In the genomic region with DNA sequence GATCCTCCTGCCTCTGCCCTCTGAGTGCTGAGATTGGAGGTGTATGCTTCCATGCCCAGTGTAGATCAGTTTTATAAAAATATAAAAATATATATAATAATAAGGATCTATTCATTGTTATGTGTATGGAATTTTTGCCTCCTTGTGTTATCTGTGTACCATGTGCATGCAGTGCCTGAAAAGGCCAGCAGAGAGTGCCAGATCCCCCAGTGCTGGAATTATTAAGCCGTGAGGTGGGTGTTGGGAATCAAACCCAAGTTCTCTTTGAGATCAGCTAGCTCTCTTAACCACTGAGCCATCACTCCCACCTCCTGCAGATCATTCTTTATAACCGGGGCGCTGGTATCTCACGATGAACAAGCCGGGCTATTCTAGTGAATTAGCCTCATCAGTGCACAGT, we compare ENCODE assay signal across 17 mouse cellular contexts.
DNase-seq lines count a peak whose midpoint lies in the region; ATAC-seq and TF ChIP-seq lines count a peak whose summit lies in the region.
"Had no signal": no experiment of that assay in that cellular context is flagged by ENCODE, and none has a peak within 500 bp of the region (broad histone marks: within the 10 kb centered on the region; RNA-seq: fewer than 3 reads in every experiment).

No protein-coding gene starts in this region.

- no peak overlapping the region for H3K4me3 ChIP-seq in kidney, postnatal 0 days (replicated peaks; ENCODE audit: low read depth, low read length)
- no peak overlapping the region for H3K4me3 ChIP-seq in kidney, embryonic 14.5 days (ENCODE audit: low read length)
- no peak overlapping the region for H3K4me3 ChIP-seq in stomach, postnatal 0 days (ENCODE audit: low read depth, low read length)
- H3K4me3 ChIP-seq: embryonic facial prominence, embryonic 10.5 days; limb, embryonic 13.5 days; midbrain, embryonic 12.5 days; stomach, embryonic 15.5 days had no signal

- H3K9ac ChIP-seq in kidney, postnatal 0 days (ENCODE audit: low read depth, low read length) = no peak overlapping the region
- H3K9ac ChIP-seq in kidney, embryonic 14.5 days (ENCODE audit: low read depth, low read length) = no peak overlapping the region
- no peak overlapping the region for H3K9ac ChIP-seq in stomach, postnatal 0 days (ENCODE audit: low read length)
- H3K9ac ChIP-seq: limb, embryonic 13.5 days; midbrain, embryonic 12.5 days; stomach, embryonic 15.5 days had no signal

- no peaks in the 10 kb centered on the region for H3K27me3 ChIP-seq in kidney, postnatal 0 days (ENCODE audit: insufficient read depth, low read length)
- no peaks in the 10 kb centered on the region for H3K27me3 ChIP-seq in kidney, embryonic 14.5 days (ENCODE audit: control insufficient read depth, insufficient read depth, low read length)
- H3K27me3 ChIP-seq in stomach, postnatal 0 days (ENCODE audit: control insufficient read depth, insufficient read depth, low read length) = no peaks in the 10 kb centered on the region
- H3K27me3 ChIP-seq: limb, embryonic 13.5 days; stomach, embryonic 15.5 days had no signal

- H3K4me2 ChIP-seq in kidney, postnatal 0 days (ENCODE audit: low read length) = no peak overlapping the region
- no peak overlapping the region for H3K4me2 ChIP-seq in kidney, embryonic 14.5 days (replicated peaks; ENCODE audit: low read depth, low read length)
- no peak overlapping the region for H3K4me2 ChIP-seq in stomach, postnatal 0 days (replicated peaks; ENCODE audit: low read depth)
- H3K4me2 ChIP-seq: limb, embryonic 13.5 days; midbrain, embryonic 12.5 days; stomach, embryonic 15.5 days had no signal

- TF ChIP-seq CTCF in kidney, postnatal 0 days (IDR thresholded peaks at IDR 0.05; ENCODE audit: low read depth) = peak; percentile 54
- TF ChIP-seq CTCF in stomach, postnatal 0 days (IDR thresholded peaks at IDR 0.05; ENCODE audit: low read depth) = peak; percentile 59

- WGBS in kidney, postnatal 0 days = 95% methylated on average over 5 of the region's 5 CpGs
- WGBS in kidney, embryonic 14.5 days = 93% methylated on average over 5 of the region's 5 CpGs
- WGBS in stomach, postnatal 0 days = 94% methylated on average over 5 of the region's 5 CpGs

- H3K4me1 ChIP-seq in kidney, postnatal 0 days (replicated peaks; ENCODE audit: insufficient read depth, low read length) = no peaks in the 10 kb centered on the region
- H3K4me1 ChIP-seq in kidney, embryonic 14.5 days (ENCODE audit: control insufficient read depth, insufficient read depth, low read length) = peaks cover 19% of the 10 kb centered on the region; the same call in 1 of the 2 replicates
- 0 out of 2 replicates have a peak, but pooled peaks cover 4% of the 10 kb centered on the region for H3K4me1 ChIP-seq in stomach, postnatal 0 days (replicated peaks; ENCODE audit: control insufficient read depth, insufficient read depth)

- peak; percentile 25 for DNase-seq in cerebellum, adult 11-12 months
- no peak for DNase-seq in cerebellum, postnatal 4 days (ENCODE audit: low spot score in 2 of 2)
- DNase-seq in kidney, postnatal 0 days (ENCODE audit: low spot score) = no peak
- DNase-seq in right cerebral cortex, postnatal 4 days = peak; percentile 41
- DNase-seq in right cerebral cortex, postnatal 14 days = no peak
- DNase-seq in stomach, postnatal 0 days (ENCODE audit: low spot score) = no peak
- no peak for DNase-seq in neural tube, embryonic 10.5 days (ENCODE audit: extremely low spot score, low spot score)
- DNase-seq: heart, postnatal 4 days; lung, postnatal 10 days; thymus, postnatal 25 days had no signal

- ATAC-seq in kidney, postnatal 0 days (replicated peaks; ENCODE audit: low FRiP score, low read depth) = no peak
- no peak for ATAC-seq in kidney, embryonic 14.5 days (ENCODE audit: low FRiP score, low TSS enrichment)
- no peak for ATAC-seq in stomach, postnatal 0 days (ENCODE audit: low FRiP score, low TSS enrichment)
- ATAC-seq: activated CD4-positive, CD25-positive, alpha-beta regulatory T cell, adult 4 months; inflammation-experienced regulatory T-cells, adult 6 months had no signal

- no peak for TF ChIP-seq EP300 in stomach, postnatal 0 days (optimal IDR thresholded peaks at IDR 0.05)

- H3K27ac ChIP-seq in kidney, postnatal 0 days = no peak overlapping the region
- H3K27ac ChIP-seq in kidney, embryonic 14.5 days (ENCODE audit: low read depth, low read length) = no peak overlapping the region
- H3K27ac ChIP-seq in stomach, postnatal 0 days (replicated peaks) = no peak overlapping the region
- H3K27ac ChIP-seq: embryonic facial prominence, embryonic 10.5 days; limb, embryonic 13.5 days; midbrain, embryonic 12.5 days; stomach, embryonic 15.5 days had no signal

- H3K9me3 ChIP-seq in kidney, postnatal 0 days (replicated peaks; ENCODE audit: low read length) = no peaks in the 10 kb centered on the region
- H3K9me3 ChIP-seq in kidney, embryonic 14.5 days (ENCODE audit: control insufficient read depth, low read length) = no peaks in the 10 kb centered on the region
- H3K9me3 ChIP-seq in stomach, postnatal 0 days (ENCODE audit: control insufficient read depth, low read length) = no peaks in the 10 kb centered on the region
- H3K9me3 ChIP-seq: embryonic facial prominence, embryonic 10.5 days; limb, embryonic 13.5 days; midbrain, embryonic 12.5 days; stomach, embryonic 15.5 days had no signal

- no peaks in the 10 kb centered on the region for H3K36me3 ChIP-seq in kidney, postnatal 0 days (ENCODE audit: insufficient read depth, low read length)
- no peaks in the 10 kb centered on the region for H3K36me3 ChIP-seq in kidney, embryonic 14.5 days (ENCODE audit: control insufficient read depth, insufficient read depth, low read length)
- H3K36me3 ChIP-seq in stomach, postnatal 0 days (ENCODE audit: control insufficient read depth, insufficient read depth, low read length) = no peaks in the 10 kb centered on the region
- H3K36me3 ChIP-seq: embryonic facial prominence, embryonic 10.5 days; limb, embryonic 13.5 days; midbrain, embryonic 12.5 days; stomach, embryonic 15.5 days had no signal

Comparison
In these comparisons a context has a peak if more than half of its experiments do, and no peak if none do; other contexts are left out.
1. DNase-seq: peak in cerebellum, adult 11-12 months (single experiment) and right cerebral cortex, postnatal 4 days (single experiment); none in cerebellum, postnatal 4 days (0 of 2), kidney, postnatal 0 days (single experiment), right cerebral cortex, postnatal 14 days (single experiment), stomach, postnatal 0 days (single experiment) and neural tube, embryonic 10.5 days (single experiment).